Mouse (Mus musculus) cerebellum, adult 2 months (tissue): ENCODE results near the gene Cd6.

Experiments used
- CTCF ChIP-seq: fragments of 200-500 bp; IDR thresholded peaks from 2 replicates; pipeline ENCODE4 v1.5.1; 2011; ENCODE audit warnings: low read depth, mild to moderate bottlenecking, control low read depth, low read length, moderate library complexity, borderline replicate concordance; ENCODE audit not compliant: insufficient read depth
- POLR2A ChIP-seq: fragments of 200-500 bp; IDR thresholded peaks from 2 replicates; pipeline ENCODE4 v1.6.1; 2011; ENCODE audit warnings: low read length, control low read depth, borderline replicate concordance; ENCODE audit not compliant: insufficient read depth

- no peak for TF ChIP-seq POLR2A
- TF ChIP-seq CTCF = no peak
These were observed 66.4 kb downstream of the Cd6 start for GRCm38 (mm10) chr19:10763381-10764031.
